Mouse (Mus musculus) liver, embryonic 16.5 days (tissue): ENCODE results near the gene Gstm1. TPM values are rescaled to one million over a fixed set of nuclear protein-coding genes. Genes with fewer than 3 reads are reported as not detected.
"Not testable (repeated sequence)": the region's sequence is repeated elsewhere in the genome, so short reads cannot be mapped to it uniquely, and the experiment has no call there.

ENCODE experiments used
- ATAC-seq: fragments of 200-750 bp; cut with Nextera tagmentation; 2 replicates; pipeline ENCODE4 v1.8.0; 2017; ENCODE audit warnings: low read depth, mild to moderate bottlenecking, moderate number of reproducible peaks, moderate library complexity
- H3K27ac ChIP-seq: fragments of 300-500 bp; sonication (generic); 2 replicates; pipeline ENCODE4 v1.5.1; 2014; ENCODE audit warnings: mild to moderate bottlenecking, low read length
- H3K27me3 ChIP-seq: fragments of 300-500 bp; sonication (generic); 2 replicates; pipeline ENCODE4 v1.6.1; 2014; ENCODE audit warnings: low read depth, low read length, mixed read lengths; ENCODE audit not compliant: control insufficient read depth, insufficient read depth
- H3K36me3 ChIP-seq: fragments of 300-500 bp; sonication (generic); 2 replicates; pipeline ENCODE4 v1.6.1; 2014; ENCODE audit warnings: mild to moderate bottlenecking; ENCODE audit not compliant: control insufficient read depth, insufficient read depth
- H3K4me1 ChIP-seq: fragments of 300-500 bp; sonication (generic); 2 replicates; pipeline ENCODE4 v1.6.1; 2014; ENCODE audit warnings: low read depth, low read length, mixed read lengths; ENCODE audit not compliant: control insufficient read depth
- H3K4me2 ChIP-seq: fragments of 300-500 bp; sonication (generic); 2 replicates; pipeline ENCODE4 v1.6.1; 2014; ENCODE audit warnings: low read depth, low read length, mixed read lengths
- H3K4me3 ChIP-seq: fragments of 300-500 bp; sonication (generic); 2 replicates; pipeline ENCODE4 v1.5.1; 2014; ENCODE audit warnings: low read depth, mild to moderate bottlenecking, low read length
- H3K9ac ChIP-seq: fragments of 300-500 bp; sonication (generic); 2 replicates; pipeline ENCODE4 v1.6.1; 2014; ENCODE audit warnings: low read depth, low read length
- H3K9me3 ChIP-seq: fragments of 300-500 bp; sonication (generic); replicated peaks from 2 replicates; pipeline ENCODE4 v1.6.1; 2016; ENCODE audit warnings: low read length; ENCODE audit not compliant: control insufficient read depth
- WGBS: fragments of 180-500 bp; shearing (Covaris S2); extraction: QIAGEN DNeasy Blood & Tissue Kit; methylation state at CpG from one replicate; pipeline ENCODE4 v1.1.7; 2014; ENCODE audit not compliant: insufficient replicate concordance; 5-methylcytosine and 5-hydroxymethylcytosine counted together
- polyA plus RNA-seq: library from polyadenylated mRNA; unstranded; fragments of >200 nt; fragmentation: Nextera tagmentation; extraction: Ambion mirVana; gene quantifications from 2 replicates; pipeline ENCODE4 v1.2.1, GENCODE M21; 2015

Gene Gstm1
- polyA plus RNA-seq, 1 experiment from 2014 or later = 435 TPM

GRCm38 (mm10) chr3:107984471-107984870, 33.3 kb downstream of the Gstm1 start:
- Histone ChIP-seq H3K9ac (no peak overlapping the region), H3K9me3 (no peaks in the 10 kb centered on the region), H3K27me3 (no peaks in the 10 kb centered on the region), H3K4me3 (no peak overlapping the region), H3K27ac (no peak overlapping the region), H3K4me2 (no peak overlapping the region), H3K36me3 (no peaks in the 10 kb centered on the region), H3K4me1 (peaks cover 4% of the 10 kb centered on the region)
- 48% methylated on average over 5 of the region's 5 CpGs for WGBS
- ATAC-seq = peak; percentile 21; the same call in 1 of the 2 replicates

DNA sequence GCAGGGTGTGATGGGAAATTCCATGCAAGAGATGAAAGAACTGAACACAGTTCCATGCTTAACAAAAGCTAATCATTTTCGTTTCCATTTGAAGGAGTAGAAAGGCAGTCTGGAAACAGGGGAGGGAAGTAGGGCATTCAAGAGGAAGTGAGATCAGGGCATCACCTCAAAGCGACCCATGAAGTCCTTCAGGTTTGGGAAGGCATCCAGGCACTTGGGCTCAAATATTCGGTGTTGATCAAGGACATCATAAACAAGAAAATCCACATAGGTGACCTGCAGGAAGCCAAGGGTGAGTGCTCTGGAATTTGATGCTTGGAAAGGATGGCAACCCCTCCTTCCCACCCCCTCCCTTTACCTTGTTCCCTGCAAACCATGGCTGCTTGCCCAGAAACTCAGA, 34.0 kb downstream of the Gstm1 start:
- Histone ChIP-seq H3K9ac (no peak overlapping the region), H3K27me3 (no peaks in the 10 kb centered on the region), H3K9me3 (no peaks in the 10 kb centered on the region), H3K36me3 (no peaks in the 10 kb centered on the region), H3K4me2 (no peak overlapping the region), H3K27ac (no peak overlapping the region), H3K4me3 (no peak overlapping the region), H3K4me1 (peaks cover 4% of the 10 kb centered on the region)
- ATAC-seq = no peak
- WGBS = 42% methylated on average over 3 of the region's 3 CpGs

DNA sequence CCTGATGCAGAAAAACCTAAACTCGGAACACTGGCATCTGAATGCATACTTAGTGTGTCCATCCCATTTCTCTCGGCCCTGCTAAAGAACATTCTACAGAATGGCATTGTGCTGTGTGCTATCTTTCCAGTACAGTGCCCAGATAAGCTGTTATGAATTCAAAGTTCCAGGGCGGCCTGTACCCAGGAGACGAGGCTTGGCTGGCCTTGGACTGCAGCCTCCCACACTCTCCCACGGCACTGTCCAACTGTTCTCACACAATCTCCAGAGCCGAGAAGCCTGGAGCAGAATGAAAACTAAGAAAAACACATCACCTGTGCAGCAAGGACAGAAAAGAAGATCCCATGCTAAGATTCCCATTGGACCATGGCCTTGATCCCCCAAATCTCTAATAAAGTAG, 35.0 kb downstream of the Gstm1 start:
- WGBS = 45% methylated on average over 6 of the region's 6 CpGs
- no peak overlapping the region for H3K9ac ChIP-seq
- H3K9me3 ChIP-seq = no peaks in the 10 kb centered on the region
- H3K36me3 ChIP-seq = no peaks in the 10 kb centered on the region
- H3K4me1 ChIP-seq = peaks cover 4% of the 10 kb centered on the region
- H3K4me3 ChIP-seq = no peak overlapping the region
- ATAC-seq = no peak
- H3K4me2 ChIP-seq = no peak overlapping the region
- H3K27me3 ChIP-seq = no peaks in the 10 kb centered on the region
- no peak overlapping the region for H3K27ac ChIP-seq

- H3K4me1 ChIP-seq = peaks cover 4% of the 10 kb centered on the region
- H3K9ac ChIP-seq = no peak overlapping the region
- no peaks in the 10 kb centered on the region for H3K9me3 ChIP-seq
- 54% methylated on average over 3 of the region's 3 CpGs for WGBS
- H3K4me2 ChIP-seq = no peak overlapping the region
- H3K4me3 ChIP-seq = no peak overlapping the region
- no peak overlapping the region for H3K27ac ChIP-seq
- no peaks in the 10 kb centered on the region for H3K36me3 ChIP-seq
- no peaks in the 10 kb centered on the region for H3K27me3 ChIP-seq
- no peak for ATAC-seq
Measured at GRCm38 (mm10) chr3:107981261-107981660, 36.5 kb downstream of the Gstm1 start.

GRCm38 (mm10) chr3:107977691-107978090, 40.1 kb downstream of the Gstm1 start:
- 41% methylated on average over 3 of the region's 3 CpGs for WGBS
- Histone ChIP-seq H3K4me1 (peaks cover 4% of the 10 kb centered on the region), H3K9me3 (no peaks in the 10 kb centered on the region), H3K9ac (no peak overlapping the region), H3K27ac (no peak overlapping the region), H3K4me2 (no peak overlapping the region), H3K36me3 (no peaks in the 10 kb centered on the region), H3K4me3 (no peak overlapping the region), H3K27me3 (no peaks in the 10 kb centered on the region)
- ATAC-seq = peak; percentile 53; the same call in 1 of the 2 replicates

DNA sequence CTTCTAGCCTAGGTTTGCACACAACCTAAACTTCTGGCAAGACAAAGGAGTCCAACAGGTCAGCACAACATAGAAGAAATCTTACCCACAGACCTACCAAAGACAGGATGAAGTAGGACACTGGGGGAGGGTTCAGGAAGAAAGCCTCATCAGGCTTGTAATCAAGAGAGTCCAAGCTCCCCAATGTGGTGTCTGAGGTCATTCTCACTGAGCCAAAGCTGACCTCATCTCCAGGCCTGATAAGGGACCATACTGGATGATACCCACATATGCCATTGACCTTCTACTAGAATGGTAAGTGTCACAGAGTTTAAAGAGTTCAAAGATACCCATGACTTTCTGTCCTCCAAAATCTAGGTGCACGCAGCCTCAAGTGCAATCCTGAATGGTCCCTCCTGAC, 43.5 kb downstream of the Gstm1 start:
- H3K4me3 ChIP-seq = no peak overlapping the region
- ATAC-seq = no peak
- no peaks in the 10 kb centered on the region for H3K9me3 ChIP-seq
- no peak overlapping the region for H3K27ac ChIP-seq
- no peaks in the 10 kb centered on the region for H3K36me3 ChIP-seq
- no peak overlapping the region for H3K4me2 ChIP-seq
- peaks cover 4% of the 10 kb centered on the region; the same call in 1 of the 2 replicates for H3K4me1 ChIP-seq
- H3K27me3 ChIP-seq = no peaks in the 10 kb centered on the region
- H3K9ac ChIP-seq = no peak overlapping the region
- WGBS = 59% methylated on average over 1 of the region's 1 CpGs

DNA sequence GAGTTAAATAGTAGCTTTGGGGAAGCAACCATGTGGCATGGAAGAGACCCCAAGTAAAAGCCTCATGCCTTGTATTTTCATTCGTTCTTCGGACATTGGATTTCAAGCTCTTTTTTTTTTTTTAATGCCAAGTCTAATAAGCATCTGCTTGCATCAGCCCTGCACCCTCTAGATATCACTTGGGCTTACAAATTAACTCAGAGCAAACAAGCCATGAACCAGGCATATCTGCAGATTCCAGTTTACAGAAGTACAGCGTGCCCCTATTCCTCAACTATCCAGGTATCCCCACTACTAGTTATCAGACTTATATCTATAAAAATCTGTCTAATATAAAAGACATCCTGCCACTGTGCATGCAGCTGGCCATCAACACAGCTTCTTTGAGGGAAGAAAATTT, 45.7 kb downstream of the Gstm1 start:
- Histone ChIP-seq H3K27me3 (no peaks in the 10 kb centered on the region), H3K9ac (no peak overlapping the region), H3K9me3 (no peaks in the 10 kb centered on the region), H3K36me3 (no peaks in the 10 kb centered on the region), H3K4me3 (no peak overlapping the region), H3K4me1 (peaks cover 4% of the 10 kb centered on the region; the same call in 1 of the 2 replicates), H3K27ac (no peak overlapping the region), H3K4me2 (no peak overlapping the region)
- WGBS = 62% methylated on average over 3 of the region's 3 CpGs
- ATAC-seq = peak; percentile 60; the same call in 1 of the 2 replicates

DNA sequence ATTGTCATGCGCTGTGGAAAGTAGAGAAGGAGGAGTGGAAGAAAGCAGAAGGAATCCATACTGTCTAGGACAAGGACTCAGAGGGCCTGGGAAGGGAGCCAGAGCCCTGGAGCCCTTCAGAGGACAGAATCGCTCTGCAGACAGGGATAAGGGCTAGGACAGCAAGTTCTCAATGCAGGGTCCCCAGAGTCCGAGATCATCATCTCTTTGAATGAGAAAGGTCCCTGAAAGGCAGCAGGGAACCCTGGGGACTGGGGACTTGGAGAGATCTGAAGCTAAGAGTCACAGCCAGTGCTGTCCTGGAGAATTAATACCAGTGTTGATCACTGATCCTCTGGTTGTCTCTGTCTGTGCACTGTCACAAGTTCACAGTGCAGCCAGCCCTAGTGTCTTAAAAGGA, 46.7 kb downstream of the Gstm1 start:
- not testable (repeated sequence) for H3K4me1 ChIP-seq, H3K9ac ChIP-seq, H3K27me3 ChIP-seq, H3K4me3 ChIP-seq, H3K4me2 ChIP-seq, ATAC-seq, H3K36me3 ChIP-seq, H3K9me3 ChIP-seq, H3K27ac ChIP-seq
- WGBS = 37% methylated on average over 3 of the region's 3 CpGs

GRCm38 (mm10) chr3:107968724-107969395, 48.9 kb downstream of the Gstm1 start, which contains the start of gene Gstm3:
Gene Gstm3, minus strand, starts transcription at chr3:107969283.
- Histone ChIP-seq H3K4me2 (peak within 1 kb of the TSS; percentile 22), H3K4me1 (peaks cover 15% of the 10 kb centered on the region), H3K27me3 (no peaks in the 10 kb centered on the region), H3K4me3 (no peak within 1 kb of the TSS), H3K9ac (no peak within 1 kb of the TSS), H3K27ac (no peak within 1 kb of the TSS), H3K36me3 (no peaks in the 10 kb centered on the region), H3K9me3 (no peaks in the 10 kb centered on the region)
- peak; percentile 67 for ATAC-seq
- whole genome bisulfite sequencing = 45% methylated on average over 13 of the region's 13 CpGs
